Mouse (Mus musculus) kidney, postnatal 4 days (tissue): ENCODE results near the gene Rnf145.

Experiments
- DNase-seq, 2 experiments: peaks; one replicate each; pipeline ENCODE4 v3.0.0; 2021; ENCODE audit warnings: mixed read lengths in 2 of 2

Gene Rnf145

GRCm38 (mm10) chr11:44518281-44519095 is at the start of gene Rnf145:
Gene Rnf145, plus strand, starts transcription at chr11:44518964.
- peak; percentile 78 to 87 for DNase-seq

DNA sequence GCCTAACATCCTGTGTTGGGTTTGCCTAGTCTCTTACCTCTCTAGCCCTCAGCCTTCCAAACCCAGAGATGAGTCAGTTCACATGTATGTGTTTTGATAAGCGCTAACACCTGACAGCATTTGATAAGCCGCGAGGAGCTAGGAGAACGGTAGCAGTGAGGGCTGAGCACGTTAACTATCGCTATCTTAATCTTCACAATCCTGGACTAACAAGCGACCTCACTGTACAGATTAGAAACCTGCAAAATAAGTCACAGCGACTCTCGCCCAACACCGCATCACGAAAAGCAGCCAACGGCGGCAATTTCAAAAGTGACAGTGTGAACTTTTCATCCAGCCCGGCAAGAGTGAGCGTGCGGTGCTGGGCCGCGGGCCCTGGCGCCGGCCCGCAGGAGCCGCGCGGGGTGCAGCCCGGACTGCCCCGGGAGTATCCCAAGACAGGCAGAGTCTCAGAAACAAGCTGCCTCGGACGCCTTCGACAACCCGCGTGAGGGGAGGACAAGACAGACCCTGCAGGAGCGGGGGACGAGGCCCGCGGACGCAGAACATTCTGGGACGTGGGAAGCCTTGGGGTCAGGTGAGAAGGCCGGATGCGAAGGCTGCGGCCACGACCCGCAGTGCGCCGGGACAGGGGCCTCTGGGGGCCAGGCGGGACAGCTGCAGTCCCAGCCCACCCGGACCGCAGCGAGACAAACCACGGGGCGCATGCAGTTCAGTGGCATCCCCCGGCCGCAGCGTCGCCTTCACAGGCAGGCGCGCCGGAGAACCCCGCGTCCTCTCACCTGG is 48.9 kb upstream of the Rnf145 start:
- no peak for DNase-seq

- DNase-seq = peak; percentile 95 to 97
Observed at GRCm38 (mm10) chr11:44470432-44471336, 48.1 kb upstream of the Rnf145 start, which contains the start of gene Ublcp1. Gene Ublcp1, minus strand, starts transcription at chr11:44470498.

DNA sequence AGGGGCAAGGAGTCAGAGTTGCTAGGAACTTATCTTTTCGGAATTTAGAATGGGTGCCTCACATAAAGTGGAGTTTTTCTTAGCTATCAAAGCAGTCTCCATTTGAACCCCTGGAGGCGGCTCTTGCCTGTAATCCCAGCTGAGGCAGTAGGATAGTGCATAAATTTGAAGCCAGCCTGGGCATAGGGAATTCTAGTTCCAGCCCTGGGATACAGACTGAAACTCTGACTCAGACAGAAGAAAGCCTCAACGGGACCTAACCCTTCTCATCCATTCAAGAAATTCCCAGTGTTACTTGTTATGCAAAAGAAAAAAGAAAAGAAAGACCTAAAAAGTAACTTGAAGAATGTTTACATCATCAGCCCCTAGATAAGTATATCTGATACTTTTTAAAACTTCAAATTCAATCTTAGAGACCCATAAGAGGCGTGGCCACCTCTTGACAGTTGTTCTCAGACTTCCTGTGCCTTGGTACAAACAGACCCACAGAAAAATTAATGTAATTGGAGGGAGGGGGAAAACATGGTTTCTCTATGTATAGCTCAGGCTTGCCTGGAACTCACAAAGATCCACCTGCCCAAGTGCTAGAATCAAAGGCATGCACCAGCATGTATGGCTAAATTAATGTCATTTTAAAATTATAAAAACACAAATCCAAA is 47.3 kb upstream of the Rnf145 start:
- DNase-seq = peak; percentile 8 to 21

- no peak for DNase-seq
Observed at GRCm38 (mm10) chr11:44475467-44475866, 43.3 kb upstream of the Rnf145 start.

DNA sequence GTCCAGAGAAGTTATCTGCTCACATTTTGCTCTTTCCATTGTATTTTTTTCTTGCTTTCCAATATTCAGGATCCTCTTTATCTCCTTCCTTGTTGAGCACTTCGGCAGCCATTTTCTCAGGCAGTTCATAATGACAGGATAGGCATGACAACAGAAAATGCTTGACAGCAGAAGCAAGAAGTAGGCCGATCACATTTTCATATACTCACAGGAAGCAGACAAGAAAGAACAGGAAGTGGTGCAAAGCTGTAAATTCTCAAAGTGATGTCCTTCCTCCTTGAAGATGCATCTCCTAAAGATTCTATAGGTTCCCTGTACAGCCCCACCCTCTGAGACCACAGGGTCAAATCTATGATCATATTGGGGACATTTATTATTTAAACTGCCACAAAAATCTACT is 42.3 kb upstream of the Rnf145 start:
- DNase-seq = no peak

DNA sequence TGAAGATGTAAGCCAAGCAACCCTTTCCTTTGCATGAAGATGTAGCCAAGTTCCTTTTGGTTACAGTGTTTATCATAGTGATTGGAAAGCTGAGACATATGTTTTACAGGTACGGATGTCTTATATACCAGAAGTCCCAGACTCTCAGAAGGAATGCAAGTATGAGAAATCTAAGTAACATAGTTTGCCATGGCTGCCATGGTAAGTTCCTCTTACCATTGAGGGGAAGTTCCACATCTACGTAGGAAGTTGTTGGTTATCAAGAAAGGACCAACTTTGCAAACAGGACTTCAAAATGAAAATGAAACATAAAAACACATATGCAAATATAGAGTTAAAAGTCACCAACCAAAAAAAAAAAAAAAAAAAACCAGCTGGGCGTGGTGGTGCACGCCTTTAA is 40.4 kb upstream of the Rnf145 start:
- no peak for DNase-seq

DNA sequence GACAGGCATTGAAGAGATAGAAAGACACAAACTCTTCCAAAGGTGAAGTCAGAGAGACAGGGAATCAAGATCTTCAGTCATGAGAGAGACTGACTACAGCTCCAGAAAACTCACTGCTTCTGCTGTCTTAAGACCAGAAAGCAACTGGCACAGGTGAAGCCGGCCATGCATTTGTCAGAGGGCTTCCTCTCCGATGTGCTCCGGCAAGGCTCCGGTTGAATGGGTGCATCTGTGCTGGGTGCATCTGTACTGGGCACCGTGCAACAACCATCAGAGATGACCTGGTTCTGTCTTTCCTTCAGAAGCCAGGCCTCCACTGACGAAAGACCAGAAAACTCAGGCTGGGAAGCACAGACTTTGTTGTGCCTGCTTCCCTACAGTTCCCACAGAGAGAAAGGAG is 38.5 kb upstream of the Rnf145 start:
- no peak for DNase-seq

DNA sequence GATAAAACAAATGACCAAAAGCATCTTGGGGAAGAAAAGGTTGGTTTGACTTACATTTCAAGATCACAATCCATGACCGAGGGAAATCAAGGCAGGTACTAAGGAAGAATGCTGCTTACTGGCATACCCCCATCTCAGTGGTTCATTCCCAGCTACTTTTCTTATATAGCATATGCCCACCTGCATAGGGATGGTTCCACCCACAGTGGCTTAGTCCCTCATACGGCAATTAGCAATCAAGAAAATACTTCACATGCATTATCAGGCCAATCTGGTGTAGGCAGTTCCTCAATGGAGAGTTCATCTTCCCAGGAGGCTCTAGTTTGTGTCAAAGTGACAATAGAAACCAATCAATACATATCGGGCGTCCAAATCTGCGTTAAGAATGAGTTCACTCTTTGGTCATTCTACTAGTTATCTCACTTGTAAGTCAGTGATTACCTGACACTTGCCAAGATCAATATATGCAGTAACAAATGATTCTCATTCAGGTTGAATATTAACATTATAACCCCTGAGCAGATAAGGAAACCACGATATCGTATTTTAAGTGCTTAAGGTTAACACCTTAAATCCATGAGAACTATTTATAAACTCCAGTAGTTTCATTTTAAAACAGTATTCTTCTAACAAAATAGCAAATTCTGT is 33.6 kb upstream of the Rnf145 start:
- DNase-seq = no peak

- no peak for DNase-seq
Observed at GRCm38 (mm10) chr11:44489117-44489516, 29.6 kb upstream of the Rnf145 start.

DNA sequence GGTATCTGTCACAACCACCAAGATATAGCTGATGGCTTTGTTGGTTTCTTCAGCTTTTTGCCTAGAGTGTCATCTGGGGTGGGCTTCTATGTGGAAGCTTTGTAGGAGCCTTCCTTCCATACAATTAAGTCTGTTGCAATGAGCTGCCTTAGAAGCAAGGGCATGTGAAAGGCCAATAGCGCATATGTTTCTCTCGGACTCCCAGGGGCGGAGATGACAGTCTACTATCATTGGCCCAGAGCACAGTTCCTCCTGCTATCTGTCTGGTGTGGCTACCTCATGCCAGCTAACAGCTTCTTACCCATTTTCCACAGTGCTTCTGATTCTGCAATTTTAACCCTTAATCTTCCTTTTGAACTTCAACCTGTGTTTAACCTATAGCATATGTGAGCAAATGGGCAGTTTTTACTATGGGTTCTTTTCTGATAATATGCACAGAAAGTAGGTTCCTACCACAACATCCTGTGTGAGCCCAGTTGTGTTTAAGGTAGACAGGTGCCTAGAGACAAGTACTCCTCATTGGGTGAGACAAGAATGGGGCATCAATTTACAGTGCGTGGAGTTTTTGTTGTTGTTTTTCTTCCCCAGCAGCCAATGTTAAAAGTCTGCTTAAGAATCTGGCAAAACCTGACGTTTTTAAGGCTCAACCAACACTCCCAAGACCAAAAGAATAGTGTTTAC is 24.0 kb upstream of the Rnf145 start:
- no peak for DNase-seq

DNA sequence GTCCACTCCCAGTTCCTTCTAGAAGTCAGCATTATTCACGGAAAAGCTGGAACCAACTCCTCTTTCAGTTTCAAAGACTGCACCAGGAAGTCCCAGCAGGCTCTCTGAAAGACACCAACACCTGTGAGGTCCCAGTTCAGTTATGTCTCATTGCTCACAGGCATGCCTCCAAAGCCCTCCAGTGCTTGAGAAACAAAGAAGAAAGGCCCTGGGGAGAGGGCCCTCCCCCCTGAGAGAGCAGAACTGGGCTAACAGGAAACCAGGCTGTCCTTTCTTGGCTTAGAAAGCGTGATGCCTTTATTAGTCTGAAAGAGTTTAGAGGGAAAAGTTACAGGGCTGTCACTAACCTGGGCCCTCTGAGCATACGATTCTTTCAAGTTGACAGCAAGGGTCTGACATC is 22.5 kb upstream of the Rnf145 start:
- peak; percentile 37 to 56 for DNase-seq

GRCm38 (mm10) chr11:44498412-44499272 is 20.1 kb upstream of the Rnf145 start:
- no peak for DNase-seq

- DNase-seq = no peak
Observed at GRCm38 (mm10) chr11:44500966-44501365, 17.8 kb upstream of the Rnf145 start.

DNA sequence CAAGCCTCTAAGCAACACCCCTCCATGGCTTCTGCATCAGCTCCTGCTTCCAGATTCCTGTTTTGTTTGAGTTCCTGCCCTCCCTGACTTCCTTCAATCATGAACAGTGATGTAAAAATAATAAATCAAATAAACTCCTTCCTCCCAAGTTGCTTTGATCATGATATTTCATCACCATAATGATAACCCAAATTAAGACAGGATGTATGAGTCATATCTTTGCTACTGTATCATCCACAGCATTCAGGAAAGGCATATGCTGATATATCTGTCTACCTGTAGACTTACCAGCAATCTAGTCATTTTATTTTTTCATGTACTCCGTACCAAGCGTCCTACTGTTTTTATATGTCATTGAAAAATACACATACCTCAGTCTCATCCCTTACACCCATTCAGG is 17.3 kb upstream of the Rnf145 start:
- no peak for DNase-seq

DNA sequence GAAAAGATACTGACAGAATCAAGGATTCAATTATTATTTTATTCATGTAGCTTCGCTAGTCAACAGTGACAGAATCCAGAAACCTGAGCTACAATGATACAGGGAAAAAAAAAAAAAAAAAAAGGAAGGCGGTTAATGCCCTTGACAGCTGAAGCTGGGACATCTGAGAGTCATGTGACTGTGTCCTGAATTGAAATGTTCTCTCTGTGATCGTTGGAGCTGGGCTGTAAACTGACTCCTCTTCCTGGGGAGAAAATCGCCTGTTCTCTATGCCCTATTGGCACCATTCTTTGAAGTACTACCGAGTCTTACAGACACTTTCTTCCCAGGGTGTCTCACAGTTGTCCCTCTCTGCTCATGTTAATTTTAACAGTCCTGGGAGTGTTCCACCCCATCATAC is 15.8 kb upstream of the Rnf145 start:
- DNase-seq = no peak

- DNase-seq = no peak
Observed at GRCm38 (mm10) chr11:44504146-44504545, 14.6 kb upstream of the Rnf145 start.

- no peak for DNase-seq
Observed at GRCm38 (mm10) chr11:44504761-44505160, 14.0 kb upstream of the Rnf145 start.

DNA sequence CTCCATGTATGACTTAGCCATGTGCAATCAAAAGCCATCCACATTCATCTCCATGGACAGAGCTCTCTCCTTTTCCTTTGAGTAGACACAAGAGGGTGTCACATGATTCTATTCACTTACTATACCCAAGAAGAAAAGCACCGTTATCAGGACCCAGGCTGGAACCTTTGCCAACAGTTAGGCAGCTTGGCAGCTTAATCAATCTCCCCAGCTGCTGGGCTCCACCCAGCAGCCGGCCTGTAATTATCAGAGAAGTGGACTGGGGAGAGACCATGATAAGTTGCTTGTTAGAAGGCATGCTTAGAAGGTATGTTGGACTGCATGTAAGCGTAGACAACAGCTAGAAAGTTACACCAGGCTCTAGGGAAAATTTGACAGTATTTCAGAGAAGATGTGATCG is 9.9 kb upstream of the Rnf145 start:
- no peak for DNase-seq

DNA sequence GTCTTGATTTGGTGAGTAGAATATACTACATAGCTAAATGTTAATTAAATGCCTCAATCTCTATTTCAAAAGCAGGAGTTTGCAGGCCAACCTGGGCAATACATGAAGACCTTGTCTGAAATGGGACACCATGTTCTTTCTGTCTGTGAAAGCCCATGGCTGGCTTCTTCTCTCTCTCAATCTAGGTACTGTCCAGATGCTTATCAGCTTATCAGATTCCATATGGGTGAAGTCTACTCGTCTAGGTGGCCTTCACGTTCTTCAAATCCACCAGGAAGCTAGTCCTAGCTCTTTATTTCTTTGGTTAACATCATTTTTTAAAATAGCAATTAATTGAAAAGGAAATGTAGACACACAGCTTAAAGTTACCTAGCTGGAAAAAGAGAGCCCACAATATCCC is 8.9 kb upstream of the Rnf145 start:
- no peak for DNase-seq
